Mouse (Mus musculus) layer of hippocampus, adult 2 months (tissue): ENCODE data around the gene Tpst1. TPM values are rescaled to one million over a fixed set of nuclear protein-coding genes. Genes with fewer than 3 reads are reported as not detected.
A peak's percentile ranks its signal among the peaks of the same experiment; 100 is the strongest.
"Not testable (repeated sequence)": the region's sequence is repeated elsewhere in the genome, so short reads cannot be mapped to it uniquely, and the experiment has no call there.

Source experiments
- DNase-seq, 2 experiments: peaks; one replicate each; pipeline ENCODE4 v3.0.0; 2022; ENCODE audit warnings: low spot score in 2 of 2
- H3K27ac ChIP-seq: fragments of 200-600 bp; 2 replicates; pipeline ENCODE4 v1.8.1; 2022
- H3K4me3 ChIP-seq: fragments of 200-600 bp; 2 replicates; pipeline ENCODE4 v1.8.1; 2022; ENCODE audit warnings: mild to moderate bottlenecking
- CTCF ChIP-seq: fragments of 200-600 bp; conservative IDR thresholded peaks from 2 replicates; pipeline ENCODE4 v1.8.1; 2022; ENCODE audit warnings: antibody characterized with exemption, mild to moderate bottlenecking, moderate library complexity
- long read RNA-seq, 2 experiments: library from polyadenylated mRNA; stranded (forward); transcript quantifications; one replicate each; pipeline ENCODE4 v2.0.0; 2021; ENCODE audit warnings: borderline mapping rate in 2 of 2
- total RNA-seq, 2 experiments: library from RNA; stranded (reverse); gene quantifications; 2 replicates each; pipeline ENCODE4 v1.2.3; 2021

Gene Tpst1
- 10 to 100 TPM; 48.7 to 49.1 TPM for total RNA-seq
- long read RNA-seq, experiment 1, transcript Tpst1-201 (6 exons, 2,050 nt), result major isoform, 34 of 50 reads
- long read RNA-seq, experiment 1, partial matches to known transcripts, result 5 of 50 reads
- long read RNA-seq, experiment 1, other reads (novel, unspliced or antisense), result 9 of 50 reads
- long read RNA-seq, experiment 2, transcript Tpst1-201 (6 exons, 2,050 nt), result major isoform, 59 of 72 reads
- long read RNA-seq, experiment 2, partial matches to known transcripts, result 3 of 72 reads
- long read RNA-seq, experiment 2, other reads (novel, unspliced or antisense), result 10 of 72 reads

DNA sequence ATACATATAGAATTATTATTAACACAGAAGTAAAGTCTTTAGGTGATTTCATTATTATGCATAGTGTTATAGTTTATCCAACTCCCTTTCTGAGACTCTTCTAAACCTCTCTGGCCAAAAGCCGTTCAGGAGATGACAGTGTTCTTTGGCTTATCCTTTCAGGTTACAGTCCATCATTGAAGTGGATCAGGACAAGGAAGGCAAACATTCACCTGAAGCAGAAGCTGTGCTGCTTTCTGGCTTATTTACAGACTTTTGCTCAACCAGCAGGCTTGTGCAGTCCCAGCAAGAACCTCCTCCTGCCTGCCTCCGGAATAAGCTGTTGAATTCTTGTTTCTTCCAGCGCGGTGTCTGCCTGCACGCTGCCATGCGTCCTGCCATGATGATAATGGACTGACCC lies at the start of gene Tpst1:
Gene Tpst1 (plus strand): TSS at position 301 of the 400 bp plus-strand sequence.
- Histone ChIP-seq H3K27ac (no peak within 1 kb of the TSS), H3K4me3 (no peak within 1 kb of the TSS)
- no peak for DNase-seq
- no peak for TF ChIP-seq CTCF

- peak; percentile 89 for TF ChIP-seq CTCF
- peak; percentile 67 to 74 for DNase-seq
- Histone ChIP-seq H3K27ac (peak overlapping the region; percentile 72), H3K4me3 (peak overlapping the region; percentile 59)
Measured at GRCm38 (mm10) chr5:130023767-130024539, 49.2 kb upstream of the Tpst1 start.

GRCm38 (mm10) chr5:130027134-130027533 lies 46.0 kb upstream of the Tpst1 start:
- DNase-seq, result no peak
- H3K27ac ChIP-seq, result no peak overlapping the region
- no peak overlapping the region for H3K4me3 ChIP-seq
- no peak for TF ChIP-seq CTCF

DNA sequence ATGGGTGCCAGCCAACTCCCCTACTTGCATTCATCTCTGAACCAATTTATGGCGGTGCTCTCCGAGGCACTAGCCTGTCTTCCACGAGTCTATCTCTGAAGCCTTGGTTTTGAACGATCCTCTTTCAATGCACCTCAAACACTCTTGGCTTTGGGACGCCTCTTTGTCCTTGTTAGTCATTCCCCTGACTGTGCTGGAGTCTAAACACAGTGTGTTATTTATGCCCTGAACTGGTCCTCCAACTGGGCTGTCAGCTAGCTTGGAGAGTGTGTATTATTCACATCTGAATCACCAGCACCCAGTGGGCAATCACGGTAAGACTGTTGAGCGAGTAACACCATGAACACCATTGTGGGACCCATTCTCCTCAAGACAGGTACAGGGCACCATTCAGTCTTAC lies 45.4 kb upstream of the Tpst1 start:
- no peak for DNase-seq
- Histone ChIP-seq H3K4me3 (no peak overlapping the region), H3K27ac (no peak overlapping the region)
- TF ChIP-seq CTCF, result 0 out of 2 replicates have a peak, but pooled peaks have one; percentile 5

DNA sequence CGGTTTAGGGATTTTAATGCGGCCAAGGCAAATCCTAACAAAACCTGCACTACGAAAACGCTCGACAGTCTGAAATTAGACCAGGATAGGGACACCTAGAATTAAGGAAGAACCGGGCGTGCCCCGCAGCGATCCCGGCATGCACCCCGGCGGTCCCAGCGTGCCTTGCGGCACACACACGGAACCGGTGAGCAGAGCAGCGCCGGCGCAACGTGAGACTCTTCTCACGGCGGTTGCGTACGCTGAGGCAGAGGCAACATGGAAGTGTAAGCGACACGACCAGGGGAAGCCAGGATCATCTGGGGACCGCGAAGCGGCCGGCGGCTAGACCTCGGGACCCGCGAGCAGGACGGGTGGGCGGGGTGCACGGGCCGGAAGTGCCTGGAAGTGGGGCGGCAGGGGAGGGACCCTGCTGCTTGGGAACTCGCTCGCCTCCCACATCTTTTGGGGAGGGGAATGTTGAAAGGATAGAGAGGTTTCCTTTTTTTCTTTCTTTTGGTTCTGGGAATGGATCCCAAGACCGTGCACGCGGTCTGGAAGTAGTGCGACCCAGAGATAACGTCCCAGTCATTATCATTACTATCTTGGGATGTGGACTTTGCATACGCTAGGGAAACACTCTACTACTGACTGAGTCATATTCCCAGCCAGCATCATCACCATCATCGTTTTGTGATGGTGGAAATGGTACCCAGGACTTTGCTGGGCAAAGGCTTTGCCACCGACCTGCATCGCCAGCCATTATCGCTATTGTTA lies 43.8 kb upstream of the Tpst1 start, which contains the start of the genes Asl and Crcp:
Gene Asl (minus strand): TSS at position 106 of the 756 bp plus-strand sequence.
Gene Crcp (plus strand): TSS at position 149 of the 756 bp plus-strand sequence.
- no peak for TF ChIP-seq CTCF
- Histone ChIP-seq H3K27ac (peak within 1 kb of the TSS; percentile 90), H3K4me3 (peak within 1 kb of the TSS; percentile 86)
- DNase-seq, result peak; percentile 89 to 91

GRCm38 (mm10) chr5:130031410-130032390 lies 41.4 kb upstream of the Tpst1 start:
- DNase-seq, result no peak
- Histone ChIP-seq H3K27ac (no peak overlapping the region), H3K4me3 (no peak overlapping the region)
- no peak for TF ChIP-seq CTCF

DNA sequence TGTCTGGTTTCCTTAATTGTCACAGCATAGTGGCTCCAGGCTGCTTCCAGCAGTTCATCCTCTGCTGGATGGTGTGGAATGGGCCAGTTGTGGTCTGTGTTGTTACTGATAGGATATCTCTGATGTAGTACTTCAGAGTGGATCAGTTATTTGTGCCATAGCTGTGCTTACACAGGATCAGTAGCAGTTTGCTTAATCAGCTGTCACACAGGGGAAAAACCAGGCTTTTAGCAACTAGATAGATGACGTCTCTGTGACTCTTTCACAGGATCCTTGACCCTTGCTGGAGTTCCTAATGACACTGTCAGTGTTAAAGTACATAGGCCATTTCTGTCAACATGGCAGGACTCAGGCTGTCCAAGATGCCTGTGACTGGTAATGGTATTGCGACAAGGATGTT lies 39.3 kb upstream of the Tpst1 start:
- no peak overlapping the region for H3K4me3 ChIP-seq
- TF ChIP-seq CTCF, result no peak
- DNase-seq, result no peak
- no peak overlapping the region for H3K27ac ChIP-seq

DNA sequence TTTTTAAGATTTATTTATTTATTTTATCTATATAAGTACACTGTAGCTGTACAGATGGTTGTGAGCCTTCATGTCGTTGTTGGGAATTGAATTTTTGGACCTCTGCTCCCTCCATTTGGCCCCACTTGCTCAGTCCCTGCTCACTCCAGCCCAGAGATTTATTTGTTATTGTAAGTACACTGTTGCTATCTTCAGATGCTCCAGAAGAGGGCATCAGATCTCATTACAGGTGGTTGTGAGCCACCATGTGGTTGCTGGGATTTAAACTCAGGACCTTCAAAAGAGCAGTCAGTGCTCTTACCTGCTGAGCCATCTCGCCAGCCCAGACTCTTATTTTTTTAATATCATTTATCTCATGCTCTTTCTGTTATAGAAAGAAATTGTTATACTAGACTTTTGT lies 36.8 kb upstream of the Tpst1 start:
- H3K4me3 ChIP-seq, DNase-seq, H3K27ac ChIP-seq: not testable (repeated sequence)
- peak; percentile 58 for TF ChIP-seq CTCF

GRCm38 (mm10) chr5:130037752-130038455 lies 35.2 kb upstream of the Tpst1 start:
- peak; percentile 89 for TF ChIP-seq CTCF
- DNase-seq, result peak; percentile 34 to 65
- Histone ChIP-seq H3K4me3 (no peak overlapping the region), H3K27ac (no peak overlapping the region)

DNA sequence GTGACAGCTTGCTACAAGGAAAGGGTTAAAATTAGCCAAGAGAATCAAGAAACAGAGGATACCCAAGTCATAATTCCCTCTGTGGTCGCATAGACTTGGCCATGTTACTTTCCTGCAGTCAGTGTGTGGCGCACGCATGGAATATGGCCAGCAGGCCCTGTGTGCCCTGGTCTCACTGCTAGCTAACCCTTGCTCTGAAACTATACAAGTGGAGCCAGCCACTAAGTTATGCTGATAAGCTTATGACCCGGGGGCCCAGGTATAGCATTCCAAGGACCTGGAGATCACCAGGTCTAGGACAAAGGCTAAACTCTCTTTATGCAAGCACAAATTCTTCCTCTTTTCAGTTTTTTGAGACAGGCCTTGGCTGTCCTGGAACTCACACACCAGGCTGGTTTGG lies 32.3 kb upstream of the Tpst1 start:
- Histone ChIP-seq H3K27ac (no peak overlapping the region), H3K4me3 (no peak overlapping the region)
- DNase-seq, result no peak
- TF ChIP-seq CTCF, result no peak

- no peak overlapping the region for H3K4me3 ChIP-seq
- no peak for TF ChIP-seq CTCF
- no peak overlapping the region for H3K27ac ChIP-seq
- no peak for DNase-seq
Measured at GRCm38 (mm10) chr5:130041262-130041661, 31.9 kb upstream of the Tpst1 start.
